Mouse (Mus musculus): ENCODE measurements around the gene Gm47985.
A peak's percentile ranks its signal among the peaks of the same experiment; 100 is the strongest.
"Not testable (repeated sequence)": the region's sequence is repeated elsewhere in the genome, so short reads cannot be mapped to it uniquely, and the experiment has no call there.

Gene Gm47985

DNA sequence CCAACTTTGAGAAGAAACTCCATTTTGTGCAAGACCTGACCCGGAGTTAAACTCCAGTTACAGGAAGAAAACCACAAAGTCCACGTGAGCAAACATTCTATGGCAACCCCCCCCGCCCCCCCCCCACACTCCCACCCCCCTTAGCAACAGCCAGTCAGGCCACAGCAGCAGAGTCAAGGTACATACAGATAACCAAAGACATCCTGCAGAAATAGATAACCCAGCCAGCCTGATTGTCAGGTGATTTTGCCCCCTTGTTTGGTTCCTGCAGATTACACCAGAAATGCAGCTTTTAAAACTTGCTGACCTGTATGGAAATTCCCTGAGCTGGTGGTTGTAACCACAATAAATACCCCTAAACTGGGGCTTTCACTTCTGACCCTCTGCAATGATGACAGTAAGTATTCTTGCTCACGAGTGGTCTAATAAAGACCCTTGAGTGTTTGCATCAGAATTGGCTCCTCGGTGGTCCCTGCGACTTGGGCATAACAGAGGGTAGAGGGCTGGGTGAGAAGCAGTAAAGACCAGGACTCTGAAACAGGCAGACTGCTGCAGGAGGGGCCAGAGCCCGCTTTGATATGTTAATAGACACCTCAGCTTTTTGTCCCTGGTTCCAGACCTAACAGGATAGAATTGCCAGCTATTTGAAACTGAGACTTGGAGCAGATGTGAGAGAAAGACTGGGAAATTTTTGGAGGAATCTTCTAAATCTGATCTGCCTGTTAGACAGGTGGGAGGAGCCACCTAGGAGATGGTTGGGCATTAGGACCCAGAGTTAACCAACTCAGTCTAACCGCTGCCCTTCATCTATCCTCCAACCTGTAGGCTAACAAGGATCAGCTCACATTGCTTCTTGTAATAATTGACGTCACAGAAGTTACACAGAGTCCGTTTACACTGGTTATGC is 5.1 kb upstream of the Gm47985 start:
- peak; percentile 80 for DNase-seq (ENCODE audit: low read depth, low spot score)

DNA sequence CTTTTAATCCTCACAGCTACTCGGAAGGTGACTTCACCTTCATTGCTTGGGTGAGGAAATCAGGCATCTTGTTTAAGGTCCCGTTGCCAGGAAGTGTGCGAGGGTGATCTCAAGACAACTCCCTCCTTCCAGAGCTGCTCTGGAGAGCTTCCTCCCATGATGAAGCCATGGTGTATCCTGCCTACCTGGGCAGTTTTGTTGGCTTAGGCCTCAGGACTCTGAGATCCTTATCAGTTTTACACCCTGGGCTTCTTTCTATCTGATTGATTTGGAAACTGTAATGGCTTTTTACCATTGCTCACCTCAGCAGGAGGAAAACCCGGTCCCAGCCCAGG is 4.4 kb upstream of the Gm47985 start:
- DNase-seq (ENCODE audit: low read depth, low spot score), result no peak

DNA sequence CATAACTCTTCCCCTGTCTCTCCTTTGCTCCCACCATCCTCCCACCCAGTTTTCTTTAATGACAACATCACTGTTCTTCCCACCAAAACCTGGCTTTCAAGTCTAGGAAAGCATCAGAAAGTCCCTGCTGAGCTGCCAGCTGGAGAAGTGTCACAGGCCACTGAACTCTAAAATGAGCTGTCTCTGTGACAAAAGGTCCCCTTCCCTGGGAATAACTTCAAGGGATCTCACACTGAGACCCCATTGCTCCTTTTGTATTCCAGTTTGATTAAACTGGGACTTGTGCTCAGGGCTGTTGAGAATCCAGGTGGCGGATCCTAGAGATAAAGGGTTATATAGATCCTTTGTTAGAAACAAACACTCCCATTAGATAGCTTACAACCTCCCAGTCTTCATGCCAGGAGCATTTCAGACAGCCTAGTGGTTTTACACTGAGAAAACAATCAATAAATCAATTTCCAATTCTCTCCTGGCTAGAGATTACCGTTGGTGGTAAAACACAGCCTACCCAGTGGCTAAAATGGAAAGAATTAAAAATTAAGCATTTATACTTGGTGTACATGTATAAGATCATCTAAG is 3.7 kb upstream of the Gm47985 start:
- no peak for DNase-seq (ENCODE audit: low read depth, low spot score)

- DNase-seq (ENCODE audit: low read depth, low spot score), result no peak
Measured at GRCm38 (mm10) chr1:151180167-151180566, 2.2 kb upstream of the Gm47985 start.

DNA sequence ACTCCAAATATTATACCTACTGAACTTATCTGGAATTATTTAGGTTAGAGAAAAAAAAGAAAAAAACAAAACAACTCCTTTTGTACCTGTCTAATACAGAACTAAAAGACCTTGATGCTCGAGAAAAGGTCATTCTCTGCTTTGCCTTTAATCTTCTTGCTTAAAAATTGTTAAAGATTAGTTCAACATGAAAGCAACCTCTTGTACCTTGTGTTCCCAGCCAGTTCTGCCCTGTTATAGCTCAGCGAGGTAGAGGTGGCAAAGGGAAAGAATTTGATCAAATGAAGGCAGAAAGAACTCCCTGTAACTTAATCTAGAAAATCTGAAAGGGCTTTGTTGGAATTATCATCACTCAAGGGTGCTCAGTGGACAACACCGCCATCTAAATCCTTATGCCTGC is 3.8 kb downstream of the Gm47985 start:
- not testable (repeated sequence) for DNase-seq (ENCODE audit: low read depth, low spot score)

DNA sequence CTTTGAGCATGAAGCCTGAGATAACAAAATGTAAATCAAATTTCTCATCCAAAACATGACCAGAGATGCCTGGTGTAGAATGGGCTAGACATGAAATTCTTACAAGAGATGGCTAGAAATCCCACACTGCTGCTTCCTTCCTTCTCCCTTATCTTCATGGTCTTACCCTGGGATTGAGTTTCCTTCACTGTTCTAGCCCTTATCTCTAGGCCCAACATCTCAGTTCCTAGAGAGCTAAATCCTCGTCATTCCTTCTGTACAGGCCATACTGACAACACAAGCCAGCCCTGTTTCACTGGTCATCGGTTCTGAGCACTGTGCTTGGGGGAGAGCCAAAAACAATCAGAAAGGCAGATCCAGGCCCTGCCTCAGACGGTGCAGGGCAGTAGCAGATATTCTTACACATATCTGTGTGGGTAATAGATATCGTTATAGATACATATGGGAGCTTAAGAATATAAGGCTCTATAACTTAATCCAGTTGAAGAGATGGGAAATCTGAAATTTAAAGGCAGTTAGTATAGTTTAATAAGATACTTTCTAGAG is 4.6 kb downstream of the Gm47985 start:
- DNase-seq (ENCODE audit: low read depth, low spot score), result not testable (repeated sequence)

DNA sequence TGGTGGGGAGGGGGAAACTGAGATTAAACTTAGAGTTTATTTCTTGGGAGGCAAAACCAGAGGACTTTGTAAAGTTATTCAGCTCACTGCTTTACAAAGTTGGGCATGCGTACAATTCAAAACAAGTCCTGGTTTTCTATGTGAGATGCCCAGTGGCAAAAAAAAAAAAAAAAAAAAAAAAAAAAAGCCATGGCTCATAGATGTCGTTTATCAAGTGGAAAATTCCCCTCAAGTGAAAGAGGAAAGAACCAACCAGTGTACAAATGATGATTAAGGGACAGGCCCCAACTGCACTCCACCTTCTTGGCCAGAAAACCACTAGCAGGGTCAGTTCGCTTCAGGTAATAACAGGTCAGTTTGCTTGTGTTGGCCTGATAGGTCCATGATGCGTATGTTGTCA is 6.1 kb downstream of the Gm47985 start:
- DNase-seq (ENCODE audit: low read depth, low spot score), result no peak

GRCm38 (mm10) chr1:151192075-151192474 is 9.7 kb downstream of the Gm47985 start, which contains the start of gene Gm8947:
Gm8947 (plus strand) TSS chr1:151192376.
- DNase-seq (ENCODE audit: low read depth, low spot score), result not testable (repeated sequence)

DNA sequence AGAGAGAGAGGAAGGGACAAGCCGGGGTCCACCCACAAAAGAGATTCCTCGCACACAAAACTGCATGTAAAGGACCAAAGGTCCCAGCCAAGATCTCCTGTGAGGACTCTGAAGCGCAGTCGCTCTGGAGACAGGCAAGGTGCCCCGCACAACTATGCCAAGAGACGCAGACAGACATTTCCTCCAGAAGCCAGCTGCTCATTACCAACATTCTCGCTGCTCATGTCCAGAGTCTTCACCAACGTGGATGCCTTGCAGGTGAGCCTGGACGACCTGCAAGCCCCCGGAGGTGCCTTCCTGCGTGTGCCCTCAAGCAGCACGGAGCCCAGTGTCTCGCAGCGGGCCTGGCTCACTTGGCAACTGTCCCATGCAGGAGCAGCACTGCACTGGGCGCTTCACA is 10.4 kb downstream of the Gm47985 start:
- not testable (repeated sequence) for DNase-seq (ENCODE audit: low read depth, low spot score)

GRCm38 (mm10) chr1:151195986-151196385 is 13.6 kb downstream of the Gm47985 start:
- not testable (repeated sequence) for DNase-seq (ENCODE audit: low read depth, low spot score)

GRCm38 (mm10) chr1:151196690-151197089 is 14.4 kb downstream of the Gm47985 start:
- not testable (repeated sequence) for DNase-seq (ENCODE audit: low read depth, low spot score)

DNA sequence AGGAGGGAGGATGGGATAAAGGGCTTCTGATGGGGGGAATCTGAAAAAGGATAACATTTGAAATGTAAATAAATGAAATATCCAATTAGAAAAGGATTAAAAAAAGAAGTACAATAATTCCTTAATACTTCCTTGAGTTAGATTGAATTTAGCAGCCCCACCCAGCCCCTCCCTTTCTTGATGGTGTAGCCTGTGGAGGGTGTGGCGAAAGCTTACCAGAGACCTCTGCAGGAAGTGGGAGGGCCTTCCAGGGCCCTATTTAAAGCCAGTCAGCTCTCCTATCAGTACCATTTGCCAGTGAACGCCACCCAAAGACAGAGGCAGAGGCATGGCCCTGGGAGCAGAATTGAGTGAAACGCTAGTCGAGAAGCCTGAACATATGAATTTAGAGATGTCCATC is 15.8 kb downstream of the Gm47985 start, which contains the start of gene Gm47995:
Gene Gm47995 (plus strand): TSS at position 329 of the 400 bp plus-strand sequence.
- peak; percentile 51 for DNase-seq (ENCODE audit: low read depth, low spot score)

GRCm38 (mm10) chr1:151200620-151201019 is 18.3 kb downstream of the Gm47985 start:
- not testable (repeated sequence) for DNase-seq (ENCODE audit: low read depth, low spot score)

DNA sequence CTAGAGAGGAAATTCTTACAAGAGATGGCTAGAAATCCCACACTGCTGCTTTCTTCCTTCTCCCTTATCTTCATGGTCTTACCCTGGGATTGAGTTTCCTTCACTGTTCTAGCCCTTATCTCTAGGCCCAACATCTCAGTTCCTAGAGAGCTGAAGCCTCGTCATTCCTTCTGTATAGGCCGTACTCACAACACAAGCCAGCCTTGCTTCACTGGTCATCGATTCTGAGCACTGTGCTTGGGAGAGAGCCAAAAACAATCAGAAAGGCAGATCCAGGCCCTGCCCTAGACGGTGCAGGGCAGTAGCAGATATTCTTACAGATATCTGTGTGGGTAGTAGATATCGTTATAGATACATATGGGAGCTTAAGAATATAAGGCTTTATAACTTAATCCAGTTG is 20.4 kb downstream of the Gm47985 start:
- not testable (repeated sequence) for DNase-seq (ENCODE audit: low read depth, low spot score)

DNA sequence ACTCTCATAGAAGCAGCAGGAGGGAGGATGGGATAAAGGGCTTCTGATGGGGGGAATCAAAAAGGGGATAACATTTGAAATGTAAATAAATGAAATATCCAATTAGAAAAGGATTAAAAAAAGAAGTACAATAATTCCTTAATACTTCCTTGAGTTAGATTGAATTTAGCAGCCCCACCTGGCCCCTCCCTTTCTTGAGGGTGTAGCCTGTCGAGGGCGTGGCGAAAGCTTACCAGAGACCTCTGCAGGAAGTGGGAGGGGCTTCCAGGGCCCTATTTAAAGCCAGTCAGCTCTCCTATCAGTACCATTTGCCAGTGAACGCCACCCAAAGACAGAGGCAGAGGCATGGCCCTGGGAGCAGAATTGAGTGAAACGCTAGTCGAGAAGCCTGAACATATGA is 21.5 kb downstream of the Gm47985 start, which contains the start of gene 3110040M04Rik:
Gene 3110040M04Rik (plus strand): TSS at position 304 of the 400 bp plus-strand sequence.
- DNase-seq (ENCODE audit: low read depth, low spot score), result not testable (repeated sequence)

DNA sequence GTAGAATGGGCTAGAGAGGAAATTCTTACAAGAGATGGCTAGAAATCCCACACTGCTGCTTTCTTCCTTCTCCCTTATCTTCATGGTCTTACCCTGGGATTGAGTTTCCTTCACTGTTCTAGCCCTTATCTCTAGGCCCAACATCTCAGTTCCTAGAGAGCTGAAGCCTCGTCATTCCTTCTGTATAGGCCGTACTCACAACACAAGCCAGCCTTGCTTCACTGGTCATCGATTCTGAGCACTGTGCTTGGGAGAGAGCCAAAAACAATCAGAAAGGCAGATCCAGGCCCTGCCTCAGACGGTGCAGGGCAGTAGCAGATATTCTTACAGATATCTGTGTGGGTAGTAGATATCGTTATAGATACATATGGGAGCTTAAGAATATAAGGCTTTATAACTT is 26.2 kb downstream of the Gm47985 start:
- not testable (repeated sequence) for DNase-seq (ENCODE audit: low read depth, low spot score)

GRCm38 (mm10) chr1:151208944-151209343 is 26.6 kb downstream of the Gm47985 start:
- not testable (repeated sequence) for DNase-seq (ENCODE audit: low read depth, low spot score)

- not testable (repeated sequence) for DNase-seq (ENCODE audit: low read depth, low spot score)
Measured at GRCm38 (mm10) chr1:151209824-151210355, 27.6 kb downstream of the Gm47985 start, which contains the start of gene Gm47996. Gm47996 (plus strand) TSS chr1:151210131.

GRCm38 (mm10) chr1:151211666-151212065 is 29.3 kb downstream of the Gm47985 start:
- not testable (repeated sequence) for DNase-seq (ENCODE audit: low read depth, low spot score)

- no peak for DNase-seq (ENCODE audit: low read depth, low spot score)
Measured at GRCm38 (mm10) chr1:151214862-151215261, 32.5 kb downstream of the Gm47985 start.

GRCm38 (mm10) chr1:151215985-151216384 is 33.6 kb downstream of the Gm47985 start:
- DNase-seq (ENCODE audit: low read depth, low spot score), result no peak

DNA sequence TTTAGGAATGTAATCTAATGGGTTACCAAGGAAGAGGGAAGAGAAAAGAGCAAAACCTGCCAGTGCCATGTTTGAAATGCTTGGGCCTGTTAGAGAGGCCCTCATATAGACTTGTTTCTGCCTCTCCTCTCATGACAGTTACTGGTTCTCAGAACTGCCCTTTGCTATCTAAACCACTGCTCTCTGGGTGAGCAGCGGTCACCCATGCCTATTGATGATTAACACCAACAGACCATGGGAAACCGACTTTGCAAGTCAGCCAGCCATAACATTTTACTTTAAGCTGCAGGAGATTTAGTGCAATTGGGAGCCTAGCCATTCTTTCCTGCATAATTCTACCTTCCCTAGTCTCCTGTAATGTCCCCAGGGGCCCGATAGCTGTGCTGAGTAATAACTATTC is 34.1 kb downstream of the Gm47985 start:
- DNase-seq (ENCODE audit: low read depth, low spot score), result no peak

All from CD4-positive, CD25-positive, alpha-beta regulatory T cell, adult 2 months (primary cell).